Mouse (Mus musculus): Measurements from ENCODE around the gene Catsperg1.

- TF ChIP-seq CTCF (IDR thresholded peaks at IDR 0.05; ENCODE audit: control insufficient read depth, insufficient read depth, low read length) (peak; percentile 87), POLR2A (IDR thresholded peaks at IDR 0.05; ENCODE audit: borderline replicate concordance, control insufficient read depth, low read depth, low read length) (no peak)
Observed at GRCm38 (mm10) chr7:29247314-29247700, 33.5 kb upstream of the Catsperg1 start.
